Mouse (Mus musculus) embryonic fibroblast, embryonic 13.5 days (primary cell): ENCODE results near the gene Adprhl1.

Experiments
- CTCF ChIP-seq: IDR thresholded peaks from 2 replicates; pipeline ENCODE4 v1.5.1; 2011; ENCODE audit warnings: mild to moderate bottlenecking, control low read depth, low read length, moderate library complexity, borderline replicate concordance; ENCODE audit not compliant: insufficient read depth
- POLR2A ChIP-seq: IDR thresholded peaks from 2 replicates; pipeline ENCODE4 v1.6.1; 2011; ENCODE audit warnings: low read depth, mild to moderate bottlenecking, control low read depth, low read length, moderate library complexity

- TF ChIP-seq CTCF = no peak
- no peak for TF ChIP-seq POLR2A
Measured at GRCm38 (mm10) chr8:13203472-13203871, 50.5 kb downstream of the Adprhl1 start.
